Mouse (Mus musculus) cortical plate, adult 2 months (tissue): Measurements from ENCODE around the gene Zfp830.
A peak's percentile ranks its signal among the peaks of the same experiment; 100 is the strongest.

Experiments used
- CTCF ChIP-seq: fragments of 200-500 bp; IDR thresholded peaks from 2 replicates; pipeline ENCODE4 v1.5.1; 2011; ENCODE audit warnings: mild to moderate bottlenecking, control low read depth, low read length; ENCODE audit not compliant: insufficient read depth; ENCODE audit errors: extremely low read depth
- POLR2A ChIP-seq: fragments of 200-500 bp; IDR thresholded peaks from 2 replicates; pipeline ENCODE4 v1.6.1; 2011; ENCODE audit warnings: mild to moderate bottlenecking, low read length, control low read depth; ENCODE audit not compliant: insufficient read depth; ENCODE audit errors: extremely low read depth

- no peak for TF ChIP-seq POLR2A
- TF ChIP-seq CTCF = peak; percentile 36; the same call in 1 of the 2 replicates
These were observed 18.0 kb upstream of the Zfp830 start for GRCm38 (mm10) chr11:82746138-82746537.
